14 mouse cellular contexts compared by ENCODE assay signal in the genomic region with DNA sequence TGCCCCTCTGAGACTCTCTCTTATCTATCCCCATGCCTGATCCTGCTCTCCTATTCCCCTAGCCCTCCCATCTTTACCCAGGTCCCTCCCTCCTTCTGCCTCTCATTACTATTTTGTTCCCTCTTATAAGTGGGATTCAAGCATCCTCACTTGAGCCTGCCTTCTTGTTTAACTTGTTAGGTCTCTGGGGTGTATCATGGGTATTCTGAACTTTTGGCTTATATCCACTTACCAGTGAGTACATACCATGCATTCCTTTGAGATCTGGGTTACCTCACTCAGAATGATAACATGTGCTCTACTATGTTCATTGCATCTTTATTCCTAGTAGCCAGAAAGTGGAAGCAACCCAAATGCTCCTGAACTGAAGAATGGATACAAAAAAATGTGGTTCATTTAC.
"Had no signal": no experiment of that assay in that cellular context is flagged by ENCODE, and none has a peak within 500 bp of the region (broad histone marks: within the 10 kb centered on the region; RNA-seq: fewer than 3 reads in every experiment).

No protein-coding gene starts in this region.

- H3K9me3 ChIP-seq: liver, embryonic 12.5 days; midbrain, embryonic 13.5 days; midbrain, embryonic 15.5 days; neural tube, embryonic 12.5 days; stomach, embryonic 15.5 days had no signal

- DNase-seq: lung, adult 18-20 months; lung, postnatal 14 days; right cerebral cortex, postnatal 14 days; thymus, adult 2 months; thymus, postnatal 25 days had no signal

- H3K4me1 ChIP-seq: liver, embryonic 12.5 days; midbrain, embryonic 13.5 days; midbrain, embryonic 15.5 days; neural tube, embryonic 12.5 days; stomach, embryonic 15.5 days had no signal

- H3K4me2 ChIP-seq: liver, embryonic 12.5 days; midbrain, embryonic 11.5 days; midbrain, embryonic 13.5 days; midbrain, embryonic 15.5 days; neural tube, embryonic 12.5 days; stomach, embryonic 15.5 days had no signal

- H3K9ac ChIP-seq: liver, embryonic 12.5 days; liver, embryonic 14.5 days; midbrain, embryonic 13.5 days; midbrain, embryonic 15.5 days; neural tube, embryonic 12.5 days; stomach, embryonic 15.5 days had no signal

- H3K4me3 ChIP-seq: liver, embryonic 12.5 days; midbrain, embryonic 13.5 days; midbrain, embryonic 15.5 days; neural tube, embryonic 12.5 days; stomach, embryonic 15.5 days had no signal

- ATAC-seq: liver, embryonic 12.5 days; lung, postnatal 0 days; midbrain, embryonic 13.5 days; midbrain, embryonic 15.5 days had no signal

- H3K36me3 ChIP-seq: liver, embryonic 12.5 days; midbrain, embryonic 13.5 days; midbrain, embryonic 15.5 days; neural tube, embryonic 12.5 days; stomach, embryonic 15.5 days had no signal

- H3K27ac ChIP-seq: liver, embryonic 12.5 days; liver, embryonic 14.5 days; midbrain, embryonic 13.5 days; midbrain, embryonic 15.5 days; neural tube, embryonic 12.5 days; stomach, embryonic 15.5 days; stomach, postnatal 0 days had no signal

- H3K27me3 ChIP-seq: liver, embryonic 12.5 days; midbrain, embryonic 13.5 days; midbrain, embryonic 15.5 days; neural tube, embryonic 12.5 days; stomach, embryonic 15.5 days had no signal
